7 mouse cellular contexts compared by ENCODE assay signal in the genomic region with DNA sequence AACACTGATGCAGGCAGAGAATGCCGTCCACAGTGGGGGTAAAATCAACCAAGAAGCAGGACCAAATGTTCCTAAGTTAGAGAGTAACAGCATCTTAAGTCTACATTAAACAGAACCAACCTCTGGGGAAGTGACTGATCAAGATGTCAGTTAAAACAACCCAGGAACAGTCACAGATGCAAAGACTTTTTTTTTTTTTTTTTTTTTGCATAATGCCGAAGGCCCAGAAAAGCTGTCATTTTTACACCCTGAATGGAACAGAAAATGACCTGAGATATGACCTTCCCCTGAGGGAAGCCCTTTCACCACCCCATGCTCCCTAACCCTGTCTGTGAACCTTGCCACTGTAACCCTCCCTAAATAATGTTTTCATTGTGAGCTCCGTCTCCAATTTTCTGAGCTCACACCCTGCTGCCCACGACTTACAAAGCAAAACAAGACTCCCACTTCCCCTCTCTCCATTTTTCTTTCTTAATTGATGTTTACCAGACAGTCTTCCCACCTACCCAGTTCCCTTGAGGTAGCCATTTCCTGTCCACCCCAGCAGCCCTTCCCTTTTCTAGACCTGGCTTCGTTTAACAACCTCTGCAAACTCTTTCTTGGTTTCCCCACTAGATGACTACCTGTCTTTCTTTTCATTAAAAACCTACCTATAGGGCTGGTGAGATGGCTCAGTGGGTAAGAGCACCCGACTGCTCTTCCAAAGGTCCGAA.
"Had no signal": no experiment of that assay in that cellular context is flagged by ENCODE, and none has a peak within 500 bp of the region (broad histone marks: within the 10 kb centered on the region; RNA-seq: fewer than 3 reads in every experiment).

No protein-coding gene starts in this region.

- DNase-seq: kidney, postnatal 14 days; liver; lung, adult 2 months; lung, postnatal 36 days; midbrain, embryonic 14.5 days; thymus, adult 2 months; thymus, postnatal 36 days had no signal
